Mouse (Mus musculus): Measurements from ENCODE around the gene Pla2g1b. TPM values are rescaled to one million over a fixed set of nuclear protein-coding genes. Genes with fewer than 3 reads are reported as not detected.
A peak's percentile ranks its signal among the peaks of the same experiment; 100 is the strongest.

Pla2g1b gene
- total and polyA plus RNA-seq, 2 experiments from 2014 or later = not detected

DNA sequence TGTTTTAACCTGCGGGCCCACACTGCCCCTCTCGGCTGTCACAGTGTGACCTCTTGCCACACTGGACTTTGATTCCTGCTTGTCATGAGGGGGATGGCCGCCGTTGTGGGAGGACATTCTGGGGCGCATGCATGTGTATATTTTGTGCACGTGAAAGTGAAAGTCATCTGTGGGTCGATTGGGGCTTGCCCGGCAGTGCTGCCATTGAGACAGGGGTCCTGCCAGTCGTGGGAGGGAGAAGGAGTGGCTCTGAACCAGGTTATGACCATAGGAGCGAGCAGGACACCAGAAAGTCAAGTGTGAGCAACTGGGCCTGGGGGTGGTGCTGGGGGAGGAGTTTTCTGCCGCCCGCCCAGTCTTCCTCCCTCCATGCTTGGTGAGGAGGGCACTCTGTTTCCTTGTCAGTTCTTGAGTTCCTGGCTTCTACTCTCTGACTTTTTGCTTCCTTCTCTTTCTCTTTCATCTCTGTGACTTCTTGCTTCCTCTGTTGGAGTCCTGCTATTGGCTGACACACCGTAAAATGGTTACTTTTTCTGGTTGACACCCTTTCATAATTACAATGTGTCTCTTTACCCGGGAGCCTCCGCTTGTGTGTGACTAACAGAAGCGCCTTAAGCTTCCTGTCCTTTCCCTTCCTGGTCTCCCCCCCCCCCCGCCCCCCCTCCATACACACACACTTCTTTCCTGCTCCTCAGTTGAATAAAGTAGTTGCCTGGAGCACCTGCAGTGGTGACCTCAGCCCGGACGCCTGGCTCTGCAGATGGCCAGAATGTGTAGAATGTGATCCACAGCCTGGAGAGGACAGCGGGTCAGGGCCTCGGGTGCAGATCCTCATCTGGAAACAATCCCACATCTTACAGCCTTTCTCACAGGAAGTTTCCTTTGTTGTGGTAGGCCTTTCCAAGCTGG lies 55.7 kb downstream of the Pla2g1b start:
- TF ChIP-seq CTCF (IDR thresholded peaks at IDR 0.05; ENCODE audit: low read depth) = no peak
- TF ChIP-seq EP300 (IDR thresholded peaks at IDR 0.05; ENCODE audit: low read depth) = no peak; the same call in 1 of the 2 replicates
- peaks cover 43% of the 10 kb centered on the region for H3K4me1 ChIP-seq (ENCODE audit: control insufficient read depth, insufficient read depth)
- peak overlapping the region; percentile 17; the same call in 1 of the 2 replicates for H3K9ac ChIP-seq (replicated peaks; ENCODE audit: low read depth, low read length)

DNA sequence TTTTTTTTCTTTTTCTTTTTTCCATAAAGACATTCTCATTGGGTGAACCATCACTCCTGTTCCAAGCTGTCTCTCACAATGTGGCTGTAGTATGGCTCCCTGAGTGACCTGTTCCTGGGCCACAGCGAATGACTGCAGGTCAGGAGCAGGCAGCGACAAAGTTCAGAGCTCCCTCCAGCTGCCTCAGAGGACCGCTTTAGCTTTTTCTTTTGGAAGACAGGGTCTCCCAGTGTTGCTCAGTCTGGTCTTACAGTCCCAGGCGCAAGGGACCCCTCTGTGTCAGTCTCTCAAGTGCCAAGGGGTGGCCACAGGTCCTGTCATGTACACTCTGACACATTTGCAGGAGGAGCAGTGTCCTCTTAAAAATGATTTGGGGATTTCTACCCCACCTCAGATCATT lies 56.5 kb downstream of the Pla2g1b start:
- H3K36me3 ChIP-seq (replicated peaks; ENCODE audit: control insufficient read depth, insufficient read depth, low read length) = no peaks in the 10 kb centered on the region
- DNase-seq (ENCODE audit: low spot score) = no peak
- H3K4me1 ChIP-seq (ENCODE audit: control insufficient read depth, insufficient read depth) = peaks cover 43% of the 10 kb centered on the region
- H3K27me3 ChIP-seq (ENCODE audit: control insufficient read depth, insufficient read depth, low read length) = no peaks in the 10 kb centered on the region
- peak overlapping the region; percentile 17; the same call in 1 of the 2 replicates for H3K9ac ChIP-seq (replicated peaks; ENCODE audit: low read depth, low read length)
- no peak overlapping the region for H3K4me2 ChIP-seq (ENCODE audit: low read depth, low read length)
- H3K4me3 ChIP-seq (ENCODE audit: low read depth, low read length) = no peak overlapping the region
- TF ChIP-seq CTCF (IDR thresholded peaks at IDR 0.05; ENCODE audit: low read depth) = no peak
- no peak for TF ChIP-seq EP300 (IDR thresholded peaks at IDR 0.05; ENCODE audit: low read depth)
- peak overlapping the region; percentile 82 for H3K27ac ChIP-seq (ENCODE audit: low read depth)
- ATAC-seq (ENCODE audit: insufficient read depth, low read depth) = no peak
- H3K9me3 ChIP-seq (replicated peaks; ENCODE audit: control insufficient read depth, low read length) = no peaks in the 10 kb centered on the region
- WGBS = 84% methylated on average over 4 of the region's 4 CpGs

More for the DNA sequence above, 55.7 kb downstream of the Pla2g1b start:
- Histone ChIP-seq H3K27ac (ENCODE audit: low read depth) (peak overlapping the region; percentile 82), H3K4me3 (ENCODE audit: low read depth, low read length) (no peak overlapping the region), H3K27me3 (ENCODE audit: control insufficient read depth, insufficient read depth, low read length) (no peaks in the 10 kb centered on the region), H3K4me2 (ENCODE audit: low read depth, low read length) (peak overlapping the region; percentile 38), H3K9me3 (replicated peaks; ENCODE audit: control insufficient read depth, low read length) (no peaks in the 10 kb centered on the region), H3K36me3 (replicated peaks; ENCODE audit: control insufficient read depth, insufficient read depth, low read length) (no peaks in the 10 kb centered on the region)
- WGBS = 41% methylated on average over 21 of the region's 21 CpGs
- ATAC-seq (ENCODE audit: insufficient read depth, low read depth) = peak; percentile 34
- DNase-seq (ENCODE audit: low spot score) = peak; percentile 61

DNA sequence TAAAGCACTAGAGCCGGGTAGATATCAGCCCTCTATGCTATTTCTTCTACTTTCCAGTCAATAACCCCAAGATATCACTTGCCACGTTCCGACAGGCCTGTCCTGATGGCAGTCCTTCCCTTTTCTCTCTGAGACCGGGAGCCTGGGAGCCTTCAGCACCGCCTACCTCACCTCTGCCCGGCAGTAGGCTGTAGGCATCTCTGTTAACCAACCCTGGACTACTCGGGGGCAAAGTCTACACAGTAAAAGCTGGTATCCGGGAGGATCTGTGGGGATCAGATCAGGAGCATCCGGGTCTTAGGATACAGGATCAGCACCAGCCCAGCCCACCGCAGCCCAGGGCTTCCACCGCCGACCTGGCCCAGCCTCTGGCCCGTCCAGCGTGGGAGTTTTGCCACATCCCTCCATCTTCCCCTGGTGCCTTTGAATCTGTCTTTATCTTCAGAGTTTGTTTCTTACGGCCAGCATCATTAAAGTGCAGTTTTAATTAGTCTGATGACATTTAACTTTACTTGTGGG lies 57.0 kb downstream of the Pla2g1b start:
- peak; percentile 2 for DNase-seq (ENCODE audit: low spot score)
- Histone ChIP-seq H3K36me3 (replicated peaks; ENCODE audit: control insufficient read depth, insufficient read depth, low read length) (no peaks in the 10 kb centered on the region), H3K27me3 (ENCODE audit: control insufficient read depth, insufficient read depth, low read length) (no peaks in the 10 kb centered on the region), H3K9me3 (replicated peaks; ENCODE audit: control insufficient read depth, low read length) (no peaks in the 10 kb centered on the region), H3K4me1 (ENCODE audit: control insufficient read depth, insufficient read depth) (peaks cover 43% of the 10 kb centered on the region), H3K9ac (replicated peaks; ENCODE audit: low read depth, low read length) (no peak overlapping the region), H3K4me2 (ENCODE audit: low read depth, low read length) (no peak overlapping the region), H3K4me3 (ENCODE audit: low read depth, low read length) (no peak overlapping the region), H3K27ac (ENCODE audit: low read depth) (peak overlapping the region; percentile 82)
- no peak for TF ChIP-seq EP300 (IDR thresholded peaks at IDR 0.05; ENCODE audit: low read depth)
- no peak for TF ChIP-seq CTCF (IDR thresholded peaks at IDR 0.05; ENCODE audit: low read depth)
- 62% methylated on average over 15 of the region's 15 CpGs for WGBS
- ATAC-seq (ENCODE audit: insufficient read depth, low read depth) = no peak

DNA sequence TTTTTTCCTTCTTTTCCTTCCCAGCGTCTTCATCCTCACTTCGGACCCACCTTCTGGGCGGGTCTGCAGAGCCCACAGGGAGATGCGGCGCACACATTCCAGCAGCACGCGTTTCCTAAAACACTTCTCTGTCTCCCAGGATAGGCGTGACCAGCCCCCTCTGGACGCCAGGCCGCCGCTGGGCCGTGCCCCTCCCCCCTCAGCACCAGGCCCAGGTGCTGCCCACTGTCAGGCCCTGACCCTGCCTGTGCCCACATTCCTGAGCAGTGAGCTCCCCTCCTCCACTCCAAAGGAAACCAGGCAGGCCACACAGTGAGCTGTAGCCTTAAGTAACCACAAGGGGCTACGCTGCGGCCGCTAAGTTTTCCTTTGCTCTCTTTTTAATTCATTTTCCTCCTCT lies 57.9 kb downstream of the Pla2g1b start:
- H3K36me3 ChIP-seq (replicated peaks; ENCODE audit: control insufficient read depth, insufficient read depth, low read length) = no peaks in the 10 kb centered on the region
- H3K4me1 ChIP-seq (ENCODE audit: control insufficient read depth, insufficient read depth) = peaks cover 52% of the 10 kb centered on the region
- peak; percentile 31 for TF ChIP-seq CTCF (IDR thresholded peaks at IDR 0.05; ENCODE audit: low read depth)
- TF ChIP-seq EP300 (IDR thresholded peaks at IDR 0.05; ENCODE audit: low read depth) = no peak
- no peaks in the 10 kb centered on the region for H3K27me3 ChIP-seq (ENCODE audit: control insufficient read depth, insufficient read depth, low read length)
- WGBS = 13% methylated on average over 15 of the region's 15 CpGs
- H3K9ac ChIP-seq (replicated peaks; ENCODE audit: low read depth, low read length) = no peak overlapping the region
- H3K4me3 ChIP-seq (ENCODE audit: low read depth, low read length) = no peak overlapping the region
- peak overlapping the region; percentile 38 for H3K4me2 ChIP-seq (ENCODE audit: low read depth, low read length)
- peak overlapping the region; percentile 82 for H3K27ac ChIP-seq (ENCODE audit: low read depth)
- DNase-seq (ENCODE audit: low spot score) (peak; percentile 60), ATAC-seq (ENCODE audit: insufficient read depth, low read depth) (peak; percentile 72)
- no peaks in the 10 kb centered on the region for H3K9me3 ChIP-seq (replicated peaks; ENCODE audit: control insufficient read depth, low read length)

Other genes with a start within 250 kb of the Pla2g1b start
- gene Pop5, start 230.4 kb upstream of the Pla2g1b start, total RNA-seq (2014; rRNA removed; ENCODE audit: low replicate concordance) = 41.1 and 71.6 TPM in 2 replicates
- 57.9 and 65.9 TPM in 2 replicates for gene Pop5, start 230.4 kb upstream of the Pla2g1b start, polyA plus RNA-seq (2015; fragmentation: Nextera tagmentation; extraction: Ambion mirVana)
- gene Rnf10, start 193.4 kb upstream of the Pla2g1b start, total RNA-seq (2014; rRNA removed; ENCODE audit: low replicate concordance) = 76.0 and 82.4 TPM in 2 replicates
- gene Rnf10, start 193.4 kb upstream of the Pla2g1b start, polyA plus RNA-seq (2015; fragmentation: Nextera tagmentation; extraction: Ambion mirVana) = 104 and 105 TPM in 2 replicates
- 74.1 and 82.7 TPM in 2 replicates for gene Coq5, start 186.6 kb upstream of the Pla2g1b start, total RNA-seq (2014; rRNA removed; ENCODE audit: low replicate concordance)
- 111 and 116 TPM in 2 replicates for gene Coq5, start 186.6 kb upstream of the Pla2g1b start, polyA plus RNA-seq (2015; fragmentation: Nextera tagmentation; extraction: Ambion mirVana)
- gene Dynll1, start 165.3 kb upstream of the Pla2g1b start, total RNA-seq (2014; rRNA removed; ENCODE audit: low replicate concordance) = 164 and 224 TPM in 2 replicates
- 615 and 804 TPM in 2 replicates for gene Dynll1, start 165.3 kb upstream of the Pla2g1b start, polyA plus RNA-seq (2015; fragmentation: Nextera tagmentation; extraction: Ambion mirVana)
- gene Srsf9, start 139.1 kb upstream of the Pla2g1b start, total RNA-seq (2014; rRNA removed; ENCODE audit: low replicate concordance) = 21.3 and 41.1 TPM in 2 replicates
- 62.9 and 67.5 TPM in 2 replicates for gene Srsf9, start 139.1 kb upstream of the Pla2g1b start, polyA plus RNA-seq (2015; fragmentation: Nextera tagmentation; extraction: Ambion mirVana)
- 10.4 and 19.4 TPM in 2 replicates for gene Gatc, start 125.1 kb upstream of the Pla2g1b start, total RNA-seq (2014; rRNA removed; ENCODE audit: low replicate concordance)
- gene Gatc, start 125.1 kb upstream of the Pla2g1b start, polyA plus RNA-seq (2015; fragmentation: Nextera tagmentation; extraction: Ambion mirVana) = 14.8 and 15.1 TPM in 2 replicates
- 13.0 and 27.2 TPM in 2 replicates for gene Triap1, start 125.0 kb upstream of the Pla2g1b start, total RNA-seq (2014; rRNA removed; ENCODE audit: low replicate concordance)
- gene Triap1, start 125.0 kb upstream of the Pla2g1b start, polyA plus RNA-seq (2015; fragmentation: Nextera tagmentation; extraction: Ambion mirVana) = 39.2 and 42.3 TPM in 2 replicates
- 1,673 and 1,690 TPM in 2 replicates for gene Cox6a1, start 117.3 kb upstream of the Pla2g1b start, total RNA-seq (2014; rRNA removed; ENCODE audit: low replicate concordance)
- gene Cox6a1, start 117.3 kb upstream of the Pla2g1b start, polyA plus RNA-seq (2015; fragmentation: Nextera tagmentation; extraction: Ambion mirVana) = 2,126 and 2,128 TPM in 2 replicates
- 2.5 and 5.6 TPM in 2 replicates for gene Msi1, start 36.7 kb upstream of the Pla2g1b start, total RNA-seq (2014; rRNA removed; ENCODE audit: low replicate concordance)
- gene Msi1, start 36.7 kb upstream of the Pla2g1b start, polyA plus RNA-seq (2015; fragmentation: Nextera tagmentation; extraction: Ambion mirVana) = 0.99 and 1.1 TPM in 2 replicates
- gene Sirt4, start 18.5 kb downstream of the Pla2g1b start, total RNA-seq (2014; rRNA removed; ENCODE audit: low replicate concordance) = 13.8 and 29.0 TPM in 2 replicates
- 14.5 and 15.4 TPM in 2 replicates for gene Sirt4, start 18.5 kb downstream of the Pla2g1b start, polyA plus RNA-seq (2015; fragmentation: Nextera tagmentation; extraction: Ambion mirVana)
- gene Pxn, start 40.4 kb downstream of the Pla2g1b start, total RNA-seq (2014; rRNA removed; ENCODE audit: low replicate concordance) = 66.6 and 68.8 TPM in 2 replicates
- gene Pxn, start 40.4 kb downstream of the Pla2g1b start, polyA plus RNA-seq (2015; fragmentation: Nextera tagmentation; extraction: Ambion mirVana) = 19.3 and 19.9 TPM in 2 replicates
- gene Rplp0, start 93.2 kb downstream of the Pla2g1b start, total RNA-seq (2014; rRNA removed; ENCODE audit: low replicate concordance) = 2,397 and 2,522 TPM in 2 replicates
- 877 and 933 TPM in 2 replicates for gene Rplp0, start 93.2 kb downstream of the Pla2g1b start, polyA plus RNA-seq (2015; fragmentation: Nextera tagmentation; extraction: Ambion mirVana)
- 38.3 and 42.8 TPM in 2 replicates for gene Gcn1l1, start 99.0 kb downstream of the Pla2g1b start, total RNA-seq (2014; rRNA removed; ENCODE audit: low replicate concordance)
- 12.9 and 13.6 TPM in 2 replicates for gene Gcn1l1, start 99.0 kb downstream of the Pla2g1b start, polyA plus RNA-seq (2015; fragmentation: Nextera tagmentation; extraction: Ambion mirVana)
- gene Rab35, start 165.6 kb downstream of the Pla2g1b start, total RNA-seq (2014; rRNA removed; ENCODE audit: low replicate concordance) = 37.4 and 43.6 TPM in 2 replicates
- 13.4 and 14.1 TPM in 2 replicates for gene Rab35, start 165.6 kb downstream of the Pla2g1b start, polyA plus RNA-seq (2015; fragmentation: Nextera tagmentation; extraction: Ambion mirVana)

All from heart, postnatal 0 days (tissue).